Mouse (Mus musculus) liver, embryonic 14.5 days (tissue): Measurements from ENCODE around the gene Rac3. TPM values are rescaled to one million over a fixed set of nuclear protein-coding genes. Genes with fewer than 3 reads are reported as not detected.
"Not testable (repeated sequence)": the region's sequence is repeated elsewhere in the genome, so short reads cannot be mapped to it uniquely, and the experiment has no call there.

Experiments
- ATAC-seq: fragments of 200-750 bp; cut with Nextera tagmentation; 2 replicates; pipeline ENCODE4 v1.8.0; 2017; ENCODE audit warnings: moderate number of reproducible peaks, mild to moderate bottlenecking, moderate library complexity; ENCODE audit not compliant: insufficient read depth
- DNase-seq, 3 experiments: peaks; one replicate each; pipeline ENCODE4 v3.0.0-alpha.2; 2012 to 2013; ENCODE audit warnings: low read depth in 3 of 3, low spot score in 3 of 3
- H3K27ac ChIP-seq: fragments of 300-500 bp; sonication (generic); 2 replicates; pipeline ENCODE4 v1.5.1; 2014; ENCODE audit warnings: moderate library complexity, mild to moderate bottlenecking, control low read depth, inconsistent platforms
- H3K27me3 ChIP-seq: fragments of 300-500 bp; sonication (generic); 2 replicates; pipeline ENCODE4 v1.6.1; 2014; ENCODE audit warnings: mild to moderate bottlenecking, low read length, moderate library complexity; ENCODE audit not compliant: control insufficient read depth, insufficient read depth
- H3K36me3 ChIP-seq: fragments of 300-500 bp; sonication (generic); replicated peaks from 2 replicates; pipeline ENCODE4 v1.6.1; 2014; ENCODE audit warnings: low read depth; ENCODE audit not compliant: control insufficient read depth, insufficient read depth
- H3K4me1 ChIP-seq, 2 experiments: fragments of 200-500 bp in 1 of 2; fragments of 300-500 bp in 1 of 2; sonication (generic) in 1 of 2; replicated peaks; 2 replicates each; pipeline ENCODE4 v1.6.1; 2012 to 2014; ENCODE audit warnings: antibody characterized with exemption in 1 of 2, inconsistent platforms in 1 of 2, low read length in 1 of 2; ENCODE audit not compliant: control insufficient read depth in 2 of 2, insufficient read depth in 2 of 2
- H3K4me2 ChIP-seq: fragments of 300-500 bp; sonication (generic); 2 replicates; pipeline ENCODE4 v1.6.1; 2014; ENCODE audit warnings: low read depth, mild to moderate bottlenecking, control low read depth, moderate library complexity
- H3K4me3 ChIP-seq, 2 experiments: fragments of 200-500 bp in 1 of 2; fragments of 300-500 bp in 1 of 2; sonication (generic) in 1 of 2; 2 replicates each; pipeline ENCODE4 v1.5.1; 2012 to 2014; ENCODE audit warnings: low read depth in 2 of 2, low read length in 2 of 2, mild to moderate bottlenecking in 2 of 2, control low read depth in 1 of 2, inconsistent platforms in 1 of 2, moderate library complexity in 1 of 2; ENCODE audit not compliant: insufficient read depth in 1 of 2
- H3K9ac ChIP-seq: fragments of 300-500 bp; sonication (generic); replicated peaks from 2 replicates; pipeline ENCODE4 v1.6.1; 2014; ENCODE audit warnings: mild to moderate bottlenecking, control low read depth, moderate library complexity
- H3K9me3 ChIP-seq: fragments of 300-500 bp; sonication (generic); 2 replicates; pipeline ENCODE4 v1.6.1; 2016; ENCODE audit warnings: low read length, mixed read lengths; ENCODE audit not compliant: control insufficient read depth
- CTCF ChIP-seq: IDR thresholded peaks from 2 replicates; pipeline ENCODE4 v1.5.1; 2016; ENCODE audit warnings: antibody characterized with exemption, low read depth, control low read depth
- EP300 ChIP-seq: IDR thresholded peaks from 2 replicates; pipeline ENCODE4 v1.6.1; 2016; ENCODE audit warnings: antibody characterized with exemption, low read depth
- WGBS: fragments of 180-500 bp; shearing (Covaris S2); extraction: QIAGEN DNeasy Blood & Tissue Kit; methylation state at CpG from one replicate; pipeline ENCODE4 v1.1.7; 2014; ENCODE audit not compliant: insufficient replicate concordance; 5-methylcytosine and 5-hydroxymethylcytosine counted together
- polyA plus RNA-seq, 2 experiments: library from polyadenylated mRNA; depleted of rRNA in 1 of 2; stranded (reverse) in 1 of 2; unstranded in 1 of 2; fragments of >200 nt; fragmentation: Nextera tagmentation in 1 of 2; extraction: Ambion mirVana in 1 of 2; gene quantifications; 2 replicates each; pipeline versions ENCODE4 v1.2.1 to v1.2.3; 2012 to 2014

The Rac3 gene
- polyA plus RNA-seq, 2 experiments: 1.3 TPM; not detected in 1

GRCm38 (mm10) chr11:120727169-120727527 lies 5.9 kb downstream of the Rac3 start, which contains the start of gene Dcxr:
TSS of gene Dcxr (minus strand) at chr11:120727281.
- WGBS: under 1% methylated on average over 14 of the region's 14 CpGs
- Histone ChIP-seq H3K27me3 (peaks cover 7% of the 10 kb centered on the region), H3K36me3 (no peaks in the 10 kb centered on the region), H3K27ac (no peak within 1 kb of the TSS), H3K9me3 (no peaks in the 10 kb centered on the region), H3K9ac (peak within 1 kb of the TSS; percentile 49), H3K4me2 (peak within 1 kb of the TSS; percentile 79), H3K4me3 (peak within 1 kb of the TSS; percentile 46 to 62), H3K4me1 (peaks cover 0 to 6% of the 10 kb centered on the region in 2 experiments; a peak in 2 of 4 replicates)
- DNase-seq (peak; percentile 75 to 80 (median 78)), ATAC-seq (peak; percentile 83)
- TF ChIP-seq EP300: no peak
- TF ChIP-seq CTCF: peak; percentile 50

GRCm38 (mm10) chr11:120727564-120727963 lies 6.3 kb downstream of the Rac3 start:
- no peak overlapping the region for H3K4me3 ChIP-seq
- 45% methylated on average over 12 of the region's 12 CpGs for WGBS
- H3K27me3 ChIP-seq: peaks cover 3% of the 10 kb centered on the region; the same call in 1 of the 2 replicates
- H3K9ac ChIP-seq: no peak overlapping the region; the same call in 1 of the 2 replicates
- H3K36me3 ChIP-seq: no peaks in the 10 kb centered on the region
- peaks cover 0 to 6% of the 10 kb centered on the region in 2 experiments; a peak in 2 of 4 replicates for H3K4me1 ChIP-seq
- no peak for DNase-seq
- no peak for ATAC-seq
- no peak for TF ChIP-seq EP300
- TF ChIP-seq CTCF: no peak
- H3K9me3 ChIP-seq: no peaks in the 10 kb centered on the region
- H3K27ac ChIP-seq: no peak overlapping the region
- peak overlapping the region; percentile 79 for H3K4me2 ChIP-seq

GRCm38 (mm10) chr11:120728530-120729240 lies 7.4 kb downstream of the Rac3 start:
- H3K4me2 ChIP-seq: peak overlapping the region; percentile 43; the same call in 1 of the 2 replicates
- H3K36me3 ChIP-seq: no peaks in the 10 kb centered on the region
- no peak overlapping the region for H3K27ac ChIP-seq
- no peak for ATAC-seq
- no peak overlapping the region for H3K9ac ChIP-seq
- no peaks in the 10 kb centered on the region for H3K27me3 ChIP-seq
- WGBS: 66% methylated on average over 11 of the region's 11 CpGs
- H3K9me3 ChIP-seq: no peaks in the 10 kb centered on the region
- no peak for DNase-seq
- no peak overlapping the region for H3K4me3 ChIP-seq
- TF ChIP-seq CTCF (no peak), EP300 (no peak)
- peaks cover 0 to 6% of the 10 kb centered on the region in 2 experiments; a peak in 2 of 4 replicates for H3K4me1 ChIP-seq

- DNase-seq (peak in 1 of 3 experiments; percentile 47), ATAC-seq (peak; percentile 24; the same call in 1 of the 2 replicates)
- not testable (repeated sequence) for H3K27ac ChIP-seq, H3K36me3 ChIP-seq, H3K27me3 ChIP-seq, H3K9me3 ChIP-seq, H3K4me1 ChIP-seq, H3K9ac ChIP-seq
- H3K4me2 ChIP-seq: peak overlapping the region; percentile 43
- H3K4me3 ChIP-seq: 0 out of 4 replicates have a peak overlapping the region, but pooled peaks of 1 of the 2 experiments have one; percentile 6
- WGBS: 3% methylated on average over 17 of the region's 21 CpGs
Measured at GRCm38 (mm10) chr11:120729432-120730050, 8.3 kb downstream of the Rac3 start.

GRCm38 (mm10) chr11:120730331-120730870 lies 9.1 kb downstream of the Rac3 start:
- no peaks in the 10 kb centered on the region for H3K36me3 ChIP-seq
- TF ChIP-seq CTCF: no peak
- no peak for TF ChIP-seq EP300
- no peak for ATAC-seq
- 68% methylated on average over 10 of the region's 10 CpGs for WGBS
- no peaks in the 10 kb centered on the region for H3K27me3 ChIP-seq
- H3K9ac ChIP-seq: no peak overlapping the region
- no peaks in the 10 kb centered on the region for H3K9me3 ChIP-seq
- no peak overlapping the region for H3K4me2 ChIP-seq
- no peak overlapping the region for H3K27ac ChIP-seq
- peaks cover 0 to 6% of the 10 kb centered on the region in 2 experiments; a peak in 2 of 4 replicates for H3K4me1 ChIP-seq
- no peak for DNase-seq
- H3K4me3 ChIP-seq: no peak overlapping the region
